Comparison of ENCODE assay signal across 30 mouse cellular contexts in the genomic region with DNA sequence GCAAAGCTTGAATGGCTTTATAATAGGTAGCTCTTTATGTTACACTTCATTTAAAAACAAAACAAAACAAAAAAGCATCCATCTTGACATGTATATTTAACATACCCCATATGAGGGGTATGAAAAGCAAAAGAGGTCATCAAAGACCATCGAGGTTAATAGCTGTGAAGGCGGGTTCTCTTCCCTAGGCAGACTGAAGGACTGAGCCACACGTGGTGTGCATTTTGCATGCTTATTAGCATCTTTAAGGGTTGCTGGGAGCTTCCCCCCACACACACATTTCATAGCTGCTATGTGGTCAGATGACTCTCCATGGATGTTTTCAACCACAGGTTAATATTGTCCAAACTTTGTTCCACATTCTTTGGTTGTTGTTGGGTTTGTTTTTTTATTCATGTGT. TPM values are rescaled to one million over a fixed set of nuclear protein-coding genes. Genes with fewer than 3 reads are reported as not detected.
A peak's percentile ranks its signal among the peaks of the same experiment; 100 is the strongest.
DNase-seq lines count a peak whose midpoint lies in the region; ATAC-seq and TF ChIP-seq lines count a peak whose summit lies in the region.
"Had no signal": no experiment of that assay in that cellular context is flagged by ENCODE, and none has a peak within 500 bp of the region (broad histone marks: within the 10 kb centered on the region; RNA-seq: fewer than 3 reads in every experiment).

No protein-coding gene starts in this region.

- no peak for TF ChIP-seq CTCF in kidney, adult 2 months (conservative IDR thresholded peaks at IDR 0.05; ENCODE audit: insufficient read depth, insufficient read length, low read depth, low read length)

- H3K27ac ChIP-seq in hindbrain, embryonic 10.5 days = no peak overlapping the region
- H3K27ac ChIP-seq in hindbrain, embryonic 13.5 days = no peak overlapping the region
- no peak overlapping the region for H3K27ac ChIP-seq in embryonic facial prominence, embryonic 11.5 days (replicated peaks; ENCODE audit: low read depth, low read length)
- no peak overlapping the region for H3K27ac ChIP-seq in kidney, adult 2 months (ENCODE audit: insufficient read depth, low read depth, low read length)
- H3K27ac ChIP-seq: embryonic facial prominence, embryonic 13.5 days; embryonic facial prominence, embryonic 15.5 days; forebrain, embryonic 10.5 days; forebrain, embryonic 12.5 days had no signal

- H3K4me3 ChIP-seq in hindbrain, embryonic 10.5 days = no peak overlapping the region
- no peak overlapping the region for H3K4me3 ChIP-seq in hindbrain, embryonic 13.5 days
- H3K4me3 ChIP-seq in embryonic facial prominence, embryonic 11.5 days (ENCODE audit: low read depth, low read length) = no peak overlapping the region
- H3K4me3 ChIP-seq in kidney, adult 2 months (ENCODE audit: insufficient read depth, low read depth, low read length) = no peak overlapping the region
- H3K4me3 ChIP-seq: embryonic facial prominence, embryonic 13.5 days; embryonic facial prominence, embryonic 15.5 days; erythroblast, embryonic 14.5 days; forebrain, embryonic 10.5 days; forebrain, embryonic 12.5 days had no signal

- 35% methylated on average over 3 of the region's 3 CpGs for WGBS in hindbrain, embryonic 10.5 days
- WGBS in hindbrain, embryonic 13.5 days = 17% methylated on average over 3 of the region's 3 CpGs
- 24% methylated on average over 3 of the region's 3 CpGs for WGBS in embryonic facial prominence, embryonic 11.5 days
- WGBS in kidney, adult 2 months = 56% methylated on average over 3 of the region's 3 CpGs

- no peaks in the 10 kb centered on the region for H3K9me3 ChIP-seq in hindbrain, embryonic 10.5 days
- no peaks in the 10 kb centered on the region for H3K9me3 ChIP-seq in hindbrain, embryonic 13.5 days
- no peaks in the 10 kb centered on the region for H3K9me3 ChIP-seq in embryonic facial prominence, embryonic 11.5 days (replicated peaks; ENCODE audit: control insufficient read depth, low read length)
- H3K9me3 ChIP-seq: embryonic facial prominence, embryonic 13.5 days; embryonic facial prominence, embryonic 15.5 days; forebrain, embryonic 10.5 days; forebrain, embryonic 12.5 days had no signal

- TF ChIP-seq POLR2A in kidney, adult 2 months (IDR thresholded peaks at IDR 0.05; ENCODE audit: low read depth, low read length) = no peak

- no peaks in the 10 kb centered on the region for H3K4me1 ChIP-seq in hindbrain, embryonic 10.5 days (replicated peaks)
- no peaks in the 10 kb centered on the region for H3K4me1 ChIP-seq in hindbrain, embryonic 13.5 days (replicated peaks)
- H3K4me1 ChIP-seq in embryonic facial prominence, embryonic 11.5 days (ENCODE audit: control insufficient read depth, insufficient read depth, low read length) = no peaks in the 10 kb centered on the region
- H3K4me1 ChIP-seq in kidney, adult 2 months (ENCODE audit: control insufficient read depth, insufficient read depth, low read length) = no peaks in the 10 kb centered on the region
- H3K4me1 ChIP-seq: embryonic facial prominence, embryonic 15.5 days; forebrain, embryonic 10.5 days; forebrain, embryonic 12.5 days had no signal

- no peaks in the 10 kb centered on the region for H3K36me3 ChIP-seq in hindbrain, embryonic 10.5 days
- H3K36me3 ChIP-seq in hindbrain, embryonic 13.5 days = no peaks in the 10 kb centered on the region
- no peaks in the 10 kb centered on the region for H3K36me3 ChIP-seq in embryonic facial prominence, embryonic 11.5 days (replicated peaks; ENCODE audit: control insufficient read depth, insufficient read depth, low read depth, low read length)
- no peaks in the 10 kb centered on the region for H3K36me3 ChIP-seq in kidney, adult 2 months (ENCODE audit: control insufficient read depth, insufficient read depth, low read length)
- H3K36me3 ChIP-seq: embryonic facial prominence, embryonic 13.5 days; embryonic facial prominence, embryonic 15.5 days; forebrain, embryonic 10.5 days; forebrain, embryonic 12.5 days had no signal

- peak; percentile 6 for DNase-seq in hindbrain, embryonic 10.5 days (ENCODE audit: low spot score)
- peak; percentile 40 for DNase-seq in embryo, embryonic 10.5 days (ENCODE audit: low spot score)
- DNase-seq in embryo, embryonic 11 days = peak; percentile 43
- DNase-seq in embryonic facial prominence, embryonic 11.5 days (ENCODE audit: low spot score) = peak; percentile 68
- no peak for DNase-seq in layer of hippocampus, postnatal 25 days (ENCODE audit: extremely low spot score in 1 of 2, low spot score in 1 of 2)
- no peak for DNase-seq in kidney, adult 2 months
- DNase-seq in left cerebral cortex, postnatal 14 days (ENCODE audit: low spot score in 2 of 2) = no peak
- DNase-seq: adrenal gland, adult 2 months; adrenal gland, postnatal 10 days; adrenal gland, postnatal 25 days; cerebellum, adult 11 months; cerebellum, adult 18-20 months; cerebellum, adult 8-10 months; cerebellum, adult 9-11 months; cerebellum, postnatal 14 days; cerebellum, postnatal 36 days had no signal

- H3K4me2 ChIP-seq in hindbrain, embryonic 13.5 days = no peak overlapping the region
- no peak overlapping the region for H3K4me2 ChIP-seq in embryonic facial prominence, embryonic 11.5 days (ENCODE audit: low read depth, low read length)
- H3K4me2 ChIP-seq: embryonic facial prominence, embryonic 13.5 days; embryonic facial prominence, embryonic 15.5 days; forebrain, embryonic 12.5 days had no signal

- intact Hi-C loops in left cerebral cortex, postnatal 14 days (cut with DNase I) = no loop called here

- no peak overlapping the region for H3K9ac ChIP-seq in hindbrain, embryonic 13.5 days
- no peak overlapping the region for H3K9ac ChIP-seq in embryonic facial prominence, embryonic 11.5 days (replicated peaks; ENCODE audit: low read length)
- H3K9ac ChIP-seq: embryonic facial prominence, embryonic 13.5 days; embryonic facial prominence, embryonic 15.5 days; forebrain, embryonic 12.5 days had no signal

- peaks cover 14% of the 10 kb centered on the region for H3K27me3 ChIP-seq in hindbrain, embryonic 10.5 days (ENCODE audit: insufficient read depth, poor library complexity, severe bottlenecking)
- H3K27me3 ChIP-seq in hindbrain, embryonic 13.5 days = no peaks in the 10 kb centered on the region
- H3K27me3 ChIP-seq in embryonic facial prominence, embryonic 11.5 days (ENCODE audit: control insufficient read depth, insufficient read depth, low read length) = no peaks in the 10 kb centered on the region
- H3K27me3 ChIP-seq in kidney, adult 2 months (replicated peaks; ENCODE audit: control insufficient read depth, insufficient read depth, low read length) = no peaks in the 10 kb centered on the region
- H3K27me3 ChIP-seq: embryonic facial prominence, embryonic 13.5 days; embryonic facial prominence, embryonic 15.5 days; forebrain, embryonic 12.5 days had no signal

- no peak for ATAC-seq in hindbrain, embryonic 13.5 days (ENCODE audit: low FRiP score)
- ATAC-seq in embryonic facial prominence, embryonic 11.5 days (replicated peaks; ENCODE audit: insufficient number of reproducible peaks, low FRiP score, low TSS enrichment, low read depth) = no peak
- ATAC-seq: forebrain, embryonic 14.5 days; forebrain, embryonic 16.5 days had no signal

RNA-seq across cellular contexts. Expression of a gene that starts 24.8 kb away (rescaled TPM):
- 38.9 and 41.1 TPM in 2 replicates for polyA plus RNA-seq in hindbrain, embryonic 10.5 days (2016; fragmentation: Nextera tagmentation; extraction: Ambion mirVana)
- polyA plus RNA-seq in hindbrain, embryonic 13.5 days (2015; fragmentation: Nextera tagmentation; extraction: Ambion mirVana) = 55.8 TPM in 2 replicates
- polyA plus RNA-seq in embryonic facial prominence, embryonic 11.5 days (2014; fragmentation: Nextera tagmentation; extraction: Ambion mirVana) = 39.6 and 42.1 TPM in 2 replicates
- total RNA-seq in layer of hippocampus, postnatal 25 days (2021) = 10 to 100 TPM; 52.6 to 53.5 TPM
- polyA plus RNA-seq in kidney, adult 2 months (2012; rRNA removed) = 2.6 and 3.5 TPM in 2 replicates
- total RNA-seq in left cerebral cortex, postnatal 14 days (2021) = 10 to 100 TPM; 68.4 to 72.1 TPM

RNA-seq across cellular contexts. Expression of a gene that starts 55.3 kb away (rescaled TPM):
- 0.19 and 0.47 TPM in 2 replicates for polyA plus RNA-seq in hindbrain, embryonic 10.5 days (2016; fragmentation: Nextera tagmentation; extraction: Ambion mirVana)
- 1.3 and 1.6 TPM in 2 replicates for polyA plus RNA-seq in hindbrain, embryonic 13.5 days (2015; fragmentation: Nextera tagmentation; extraction: Ambion mirVana)
- polyA plus RNA-seq in embryonic facial prominence, embryonic 11.5 days (2014; fragmentation: Nextera tagmentation; extraction: Ambion mirVana) = 0.08 and 0.10 TPM in 2 replicates
- total RNA-seq in layer of hippocampus, postnatal 25 days (2021) = not detected
- not detected in 2 replicates for polyA plus RNA-seq in kidney, adult 2 months (2012; rRNA removed)
- not detected for total RNA-seq in left cerebral cortex, postnatal 14 days (2021)
- total RNA-seq: adrenal gland, adult 2 months; adrenal gland, postnatal 10 days; adrenal gland, postnatal 25 days; adrenal gland, postnatal 4 days; common myeloid progenitor, adult 5-6 weeks; ES-E14; MEL had no signal
- polyA plus RNA-seq: adrenal gland, adult 2 months; C2C12; embryonic facial prominence, embryonic 13.5 days; embryonic facial prominence, embryonic 15.5 days; erythroblast, embryonic 14.5 days; forebrain, embryonic 10.5 days; forebrain, embryonic 12.5 days; forebrain, embryonic 14.5 days; forebrain, embryonic 16.5 days; frontal cortex, adult 2 months had no signal

Comparison
In these comparisons a context has a peak if more than half of its experiments do, and no peak if none do; other contexts are left out.
1. DNase-seq: peak in hindbrain, embryonic 10.5 days (single experiment), embryo, embryonic 10.5 days (single experiment), embryo, embryonic 11 days (single experiment) and embryonic facial prominence, embryonic 11.5 days (single experiment); none in layer of hippocampus, postnatal 25 days (0 of 2), kidney, adult 2 months (single experiment) and left cerebral cortex, postnatal 14 days (0 of 2).